Mouse (Mus musculus): ENCODE data around the gene Pdk1. TPM values are rescaled to one million over a fixed set of nuclear protein-coding genes. Genes with fewer than 3 reads are reported as not detected.
"Not testable (repeated sequence)": the region's sequence is repeated elsewhere in the genome, so short reads cannot be mapped to it uniquely, and the experiment has no call there.

Gene Pdk1
- polyA plus RNA-seq, 1 experiment from 2014 or later = 65.5 TPM

DNA sequence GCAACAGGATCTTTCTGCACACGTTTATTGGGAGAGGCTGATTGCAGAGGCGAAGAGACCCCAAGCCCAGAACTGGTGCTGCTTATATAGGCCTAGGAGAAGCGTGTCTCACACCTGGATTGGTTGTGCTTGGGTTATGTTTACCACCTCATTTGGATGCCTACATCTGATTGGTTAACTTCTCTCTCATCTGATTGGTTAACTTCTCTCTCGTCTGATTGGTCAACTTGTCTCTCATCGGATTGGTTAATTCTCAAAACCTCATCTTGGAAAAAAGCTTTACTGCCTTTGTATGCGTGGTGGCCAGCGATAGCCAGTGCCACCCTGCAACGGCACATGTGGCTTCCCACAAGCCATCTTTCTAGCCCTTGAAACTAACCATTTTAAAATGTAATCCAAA lies 33.3 kb downstream of the Pdk1 start:
- H3K36me3 ChIP-seq (ENCODE audit: control insufficient read depth, insufficient read depth, low read length); H3K4me2 ChIP-seq (ENCODE audit: low read depth, low read length); H3K4me1 ChIP-seq (ENCODE audit: control insufficient read depth, insufficient read depth, low read length); H3K4me3 ChIP-seq (ENCODE audit: low read length); H3K9ac ChIP-seq (ENCODE audit: low read depth, low read length); ATAC-seq; H3K27me3 ChIP-seq (replicated peaks; ENCODE audit: control insufficient read depth, insufficient read depth, low read length); H3K9me3 ChIP-seq (ENCODE audit: control insufficient read depth, low read length); H3K27ac ChIP-seq (ENCODE audit: low read length): not testable (repeated sequence)
- WGBS = 93% methylated on average over 8 of the region's 8 CpGs

DNA sequence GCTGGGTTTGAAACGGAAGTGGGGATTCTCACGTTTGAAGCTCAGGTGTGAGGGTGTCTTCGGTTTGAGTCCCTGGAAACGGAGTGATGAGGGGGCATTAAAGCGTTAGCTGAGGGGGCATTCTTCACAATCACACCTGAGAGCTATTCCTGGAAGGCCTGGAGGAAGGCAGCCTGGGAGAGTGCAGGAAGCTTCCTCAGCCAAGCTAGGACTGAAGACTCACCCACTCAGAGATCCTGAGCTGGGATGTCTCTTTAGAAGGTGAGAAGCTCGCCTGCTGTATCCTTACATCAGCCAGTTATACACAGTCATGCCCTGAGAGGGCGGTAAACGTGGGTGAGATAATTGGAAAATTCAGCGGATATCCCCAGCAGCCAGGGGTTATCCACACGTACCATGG lies 40.9 kb downstream of the Pdk1 start:
- WGBS = 74% methylated on average over 10 of the region's 10 CpGs
- no peak overlapping the region for H3K4me3 ChIP-seq (ENCODE audit: low read length)
- H3K27ac ChIP-seq (ENCODE audit: low read length) = no peak overlapping the region
- ATAC-seq = no peak
- no peaks in the 10 kb centered on the region for H3K36me3 ChIP-seq (ENCODE audit: control insufficient read depth, insufficient read depth, low read length)
- no peak overlapping the region for H3K9ac ChIP-seq (ENCODE audit: low read depth, low read length)
- H3K4me1 ChIP-seq (ENCODE audit: control insufficient read depth, insufficient read depth, low read length) = no peaks in the 10 kb centered on the region
- no peaks in the 10 kb centered on the region for H3K9me3 ChIP-seq (ENCODE audit: control insufficient read depth, low read length)
- H3K27me3 ChIP-seq (replicated peaks; ENCODE audit: control insufficient read depth, insufficient read depth, low read length) = no peaks in the 10 kb centered on the region
- no peak overlapping the region for H3K4me2 ChIP-seq (ENCODE audit: low read depth, low read length)

DNA sequence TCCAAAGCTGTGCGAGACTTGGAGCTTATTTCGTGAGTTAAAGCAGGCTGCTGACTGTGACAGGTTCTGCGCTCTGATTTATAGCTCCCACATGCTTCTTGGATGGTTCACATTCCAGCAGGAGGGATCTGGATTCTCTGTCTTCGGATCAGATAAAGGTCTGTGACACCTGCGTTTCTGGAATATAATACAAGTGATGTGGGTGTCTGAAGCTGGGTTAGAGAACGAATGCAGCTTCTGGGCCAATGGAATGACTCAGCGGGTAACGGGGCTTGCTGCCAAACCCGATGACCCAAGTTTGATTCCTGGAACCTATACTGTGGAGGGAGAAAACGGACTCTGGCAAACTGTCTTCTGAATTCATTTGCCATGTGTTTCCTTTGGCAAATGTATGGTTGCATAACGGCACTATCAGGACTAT lies 46.2 kb downstream of the Pdk1 start:
- no peak for ATAC-seq

GRCm38 (mm10) chr2:71924931-71925330 lies 51.9 kb downstream of the Pdk1 start:
- H3K27ac ChIP-seq (ENCODE audit: low read length); ATAC-seq; H3K36me3 ChIP-seq (ENCODE audit: control insufficient read depth, insufficient read depth, low read length); H3K4me3 ChIP-seq (ENCODE audit: low read length); H3K27me3 ChIP-seq (replicated peaks; ENCODE audit: control insufficient read depth, insufficient read depth, low read length); H3K9me3 ChIP-seq (ENCODE audit: control insufficient read depth, low read length); H3K4me1 ChIP-seq (ENCODE audit: control insufficient read depth, insufficient read depth, low read length); H3K4me2 ChIP-seq (ENCODE audit: low read depth, low read length); H3K9ac ChIP-seq (ENCODE audit: low read depth, low read length): not testable (repeated sequence)
- WGBS = 96% methylated on average over 2 of the region's 2 CpGs

More for the DNA sequence above, 46.2 kb downstream of the Pdk1 start:
- H3K4me1 ChIP-seq (ENCODE audit: control insufficient read depth, insufficient read depth, low read length) = no peaks in the 10 kb centered on the region
- no peak overlapping the region for H3K27ac ChIP-seq (ENCODE audit: low read length)
- H3K9ac ChIP-seq (ENCODE audit: low read depth, low read length) = no peak overlapping the region
- H3K9me3 ChIP-seq (ENCODE audit: control insufficient read depth, low read length) = no peaks in the 10 kb centered on the region
- H3K4me3 ChIP-seq (ENCODE audit: low read length) = no peak overlapping the region
- H3K4me2 ChIP-seq (ENCODE audit: low read depth, low read length) = no peak overlapping the region
- WGBS = 33% methylated on average over 11 of the region's 11 CpGs
- no peaks in the 10 kb centered on the region for H3K36me3 ChIP-seq (ENCODE audit: control insufficient read depth, insufficient read depth, low read length)
- H3K27me3 ChIP-seq (replicated peaks; ENCODE audit: control insufficient read depth, insufficient read depth, low read length) = no peaks in the 10 kb centered on the region

- Histone ChIP-seq H3K4me1 (ENCODE audit: control insufficient read depth, insufficient read depth, low read length) (no peaks in the 10 kb centered on the region), H3K36me3 (ENCODE audit: control insufficient read depth, insufficient read depth, low read length) (no peaks in the 10 kb centered on the region), H3K9me3 (ENCODE audit: control insufficient read depth, low read length) (no peaks in the 10 kb centered on the region), H3K4me3 (ENCODE audit: low read length) (no peak overlapping the region), H3K27ac (ENCODE audit: low read length) (no peak overlapping the region), H3K27me3 (replicated peaks; ENCODE audit: control insufficient read depth, insufficient read depth, low read length) (no peaks in the 10 kb centered on the region), H3K9ac (ENCODE audit: low read depth, low read length) (no peak overlapping the region), H3K4me2 (ENCODE audit: low read depth, low read length) (no peak overlapping the region)
- no peak for ATAC-seq
- WGBS = 89% methylated on average over 8 of the region's 8 CpGs
Measured at GRCm38 (mm10) chr2:71934046-71934445, 61.0 kb downstream of the Pdk1 start.

DNA sequence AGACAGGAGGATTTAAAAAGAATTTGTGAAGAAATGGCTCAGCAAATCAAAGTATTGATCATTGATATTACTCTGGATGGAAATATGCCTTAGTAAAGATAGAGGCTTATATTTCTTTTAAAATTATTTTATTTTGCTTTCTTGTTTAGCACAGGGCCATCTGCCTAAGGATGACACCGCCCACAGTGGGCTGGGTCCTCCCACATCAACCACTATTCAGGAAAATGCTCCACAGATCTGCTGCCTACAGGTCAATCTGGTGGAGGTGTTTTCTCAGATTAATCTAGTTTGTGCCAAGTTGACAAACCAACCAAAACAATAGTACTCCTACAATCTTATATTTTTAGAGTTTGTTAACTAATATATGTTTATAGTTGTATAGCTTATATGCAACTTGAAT lies 63.7 kb downstream of the Pdk1 start:
- H3K9me3 ChIP-seq (ENCODE audit: control insufficient read depth, low read length) = no peaks in the 10 kb centered on the region

DNA sequence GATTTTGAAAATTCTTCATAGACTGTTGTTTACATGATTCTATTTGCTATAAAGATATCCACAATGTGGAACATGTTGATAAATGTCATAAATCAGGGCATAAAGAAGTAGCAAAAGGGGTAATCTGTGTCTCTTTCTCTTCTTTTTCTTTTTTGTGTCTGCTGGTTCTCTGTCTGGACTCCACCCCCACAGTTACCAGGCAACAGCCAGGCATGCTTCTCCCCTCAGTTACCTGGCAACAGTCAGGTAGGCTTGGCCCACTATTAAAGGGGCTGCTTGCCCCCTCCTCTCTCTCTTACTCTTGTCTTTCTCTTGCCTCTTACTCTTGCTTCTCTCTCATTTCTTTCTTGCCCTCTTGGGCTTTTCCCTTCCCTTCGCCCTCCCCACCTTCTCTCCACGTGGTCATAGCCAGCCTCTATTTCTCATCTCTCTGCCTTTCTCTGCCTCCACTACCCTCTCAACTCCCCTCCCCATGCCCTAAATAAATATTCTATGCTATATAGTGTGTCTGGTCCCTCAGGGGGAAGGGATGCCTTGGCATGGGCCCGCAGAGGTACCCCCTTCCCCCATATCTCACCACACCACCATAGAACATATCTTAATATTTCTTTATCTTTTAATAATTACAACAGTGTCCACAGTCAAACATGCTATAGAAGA lies 64.8 kb downstream of the Pdk1 start:
- H3K4me2 ChIP-seq (ENCODE audit: low read depth, low read length) = no peak overlapping the region

More for the DNA sequence above, 63.7 kb downstream of the Pdk1 start:
- Histone ChIP-seq H3K27ac (ENCODE audit: low read length) (no peak overlapping the region), H3K27me3 (replicated peaks; ENCODE audit: control insufficient read depth, insufficient read depth, low read length) (no peaks in the 10 kb centered on the region), H3K36me3 (ENCODE audit: control insufficient read depth, insufficient read depth, low read length) (no peaks in the 10 kb centered on the region), H3K9ac (ENCODE audit: low read depth, low read length) (no peak overlapping the region), H3K4me2 (ENCODE audit: low read depth, low read length) (no peak overlapping the region), H3K4me3 (ENCODE audit: low read length) (no peak overlapping the region), H3K4me1 (ENCODE audit: control insufficient read depth, insufficient read depth, low read length) (no peaks in the 10 kb centered on the region)
- WGBS = 92% methylated on average over 1 of the region's 1 CpGs
- ATAC-seq = no peak

DNA sequence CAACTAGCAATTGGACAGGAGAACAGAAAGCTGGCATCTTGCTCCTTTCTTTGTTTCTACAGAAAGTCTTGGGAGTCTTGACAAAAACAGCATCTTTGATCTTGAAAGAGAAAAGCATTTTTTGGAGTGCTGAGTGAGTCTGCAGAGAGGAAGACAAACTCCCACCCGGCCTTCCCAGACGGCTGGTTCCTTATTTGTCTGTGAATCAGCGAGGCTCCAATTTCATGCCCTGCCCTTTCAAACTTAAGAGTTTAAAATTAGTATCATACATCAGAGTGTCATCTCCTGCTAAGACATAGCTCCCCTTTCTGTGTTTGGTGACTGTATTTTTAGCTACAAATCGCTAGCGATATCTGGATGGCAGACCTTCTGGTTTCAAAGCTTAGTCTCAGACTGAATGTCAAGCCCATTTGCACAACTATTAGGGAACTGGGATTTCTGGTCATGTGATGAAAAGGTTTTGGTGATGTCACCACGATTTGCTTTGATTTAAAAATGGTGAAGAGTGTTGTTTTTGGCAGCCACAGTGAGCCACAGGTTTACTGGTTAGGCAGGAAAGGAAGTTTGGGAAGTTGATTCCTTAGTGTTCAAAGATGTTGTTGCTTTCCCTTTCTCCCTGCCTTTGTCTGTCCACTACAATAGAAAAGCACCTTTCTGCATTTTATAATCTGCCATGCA lies 65.8 kb downstream of the Pdk1 start:
- Histone ChIP-seq H3K27me3 (replicated peaks; ENCODE audit: control insufficient read depth, insufficient read depth, low read length) (no peaks in the 10 kb centered on the region), H3K36me3 (ENCODE audit: control insufficient read depth, insufficient read depth, low read length) (no peaks in the 10 kb centered on the region), H3K4me2 (ENCODE audit: low read depth, low read length) (no peak overlapping the region), H3K9ac (ENCODE audit: low read depth, low read length) (no peak overlapping the region), H3K4me1 (ENCODE audit: control insufficient read depth, insufficient read depth, low read length) (no peaks in the 10 kb centered on the region), H3K4me3 (ENCODE audit: low read length) (no peak overlapping the region), H3K9me3 (ENCODE audit: control insufficient read depth, low read length) (no peaks in the 10 kb centered on the region), H3K27ac (ENCODE audit: low read length) (no peak overlapping the region)
- no peak for ATAC-seq
- 53% methylated on average over 6 of the region's 6 CpGs for WGBS

More for the DNA sequence above, 64.8 kb downstream of the Pdk1 start:
- no peaks in the 10 kb centered on the region for H3K27me3 ChIP-seq (replicated peaks; ENCODE audit: control insufficient read depth, insufficient read depth, low read length)
- H3K4me1 ChIP-seq (ENCODE audit: control insufficient read depth, insufficient read depth, low read length) = no peaks in the 10 kb centered on the region
- no peak for ATAC-seq
- no peak overlapping the region for H3K9ac ChIP-seq (ENCODE audit: low read depth, low read length)
- no peaks in the 10 kb centered on the region for H3K9me3 ChIP-seq (ENCODE audit: control insufficient read depth, low read length)
- H3K27ac ChIP-seq (ENCODE audit: low read length) = no peak overlapping the region
- 78% methylated on average over 3 of the region's 3 CpGs for WGBS
- H3K36me3 ChIP-seq (ENCODE audit: control insufficient read depth, insufficient read depth, low read length) = no peaks in the 10 kb centered on the region
- no peak overlapping the region for H3K4me3 ChIP-seq (ENCODE audit: low read length)

DNA sequence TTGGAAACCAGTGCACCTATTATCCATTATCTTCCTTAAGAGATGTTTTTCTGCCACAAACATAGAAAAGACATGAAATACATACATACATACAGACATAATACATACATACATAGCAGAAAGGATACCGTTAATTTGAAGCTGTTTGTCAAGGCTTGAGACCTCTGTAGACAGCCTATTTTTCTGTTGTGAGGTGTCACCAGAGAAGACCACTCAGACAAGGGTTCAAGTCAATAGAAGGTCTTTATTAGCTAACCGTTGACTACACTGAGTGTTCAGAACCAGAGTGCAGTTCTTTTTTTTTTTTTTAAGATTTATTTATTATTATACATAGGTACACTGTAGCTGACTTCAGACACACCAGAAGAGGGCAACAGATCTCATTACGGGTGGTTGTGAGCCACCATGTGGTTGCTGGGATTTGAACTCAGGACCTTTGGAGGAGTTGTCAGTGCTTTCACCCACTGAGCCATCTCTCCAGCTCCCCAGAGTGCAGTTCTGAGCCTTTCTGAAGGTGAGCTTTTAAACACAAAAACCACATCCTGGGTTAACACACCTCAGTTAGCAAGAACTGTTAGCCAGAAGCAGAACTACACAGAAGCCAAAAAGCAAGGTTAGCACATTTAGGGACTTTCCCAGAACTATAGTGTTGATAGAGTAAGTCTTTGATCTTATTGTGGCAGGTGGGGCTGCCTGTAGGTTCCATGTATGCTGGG lies 68.1 kb downstream of the Pdk1 start:
- no peak overlapping the region for H3K4me2 ChIP-seq (ENCODE audit: low read depth, low read length)
- no peaks in the 10 kb centered on the region for H3K9me3 ChIP-seq (ENCODE audit: control insufficient read depth, low read length)
- ATAC-seq = no peak
- H3K4me3 ChIP-seq (ENCODE audit: low read length) = no peak overlapping the region
- H3K27me3 ChIP-seq (replicated peaks; ENCODE audit: control insufficient read depth, insufficient read depth, low read length) = no peaks in the 10 kb centered on the region
- WGBS = 94% methylated on average over 3 of the region's 3 CpGs
- H3K9ac ChIP-seq (ENCODE audit: low read depth, low read length) = no peak overlapping the region
- no peak overlapping the region for H3K27ac ChIP-seq (ENCODE audit: low read length)
- H3K4me1 ChIP-seq (ENCODE audit: control insufficient read depth, insufficient read depth, low read length) = no peaks in the 10 kb centered on the region
- H3K36me3 ChIP-seq (ENCODE audit: control insufficient read depth, insufficient read depth, low read length) = no peaks in the 10 kb centered on the region
